Mouse (Mus musculus): ENCODE results near the gene Atp13a1. TPM values are rescaled to one million over a fixed set of nuclear protein-coding genes. Genes with fewer than 3 reads are reported as not detected.
A peak's percentile ranks its signal among the peaks of the same experiment; 100 is the strongest.

The Atp13a1 gene
- polyA plus RNA-seq, 1 experiment from 2014 or later, result 20.9 TPM

DNA sequence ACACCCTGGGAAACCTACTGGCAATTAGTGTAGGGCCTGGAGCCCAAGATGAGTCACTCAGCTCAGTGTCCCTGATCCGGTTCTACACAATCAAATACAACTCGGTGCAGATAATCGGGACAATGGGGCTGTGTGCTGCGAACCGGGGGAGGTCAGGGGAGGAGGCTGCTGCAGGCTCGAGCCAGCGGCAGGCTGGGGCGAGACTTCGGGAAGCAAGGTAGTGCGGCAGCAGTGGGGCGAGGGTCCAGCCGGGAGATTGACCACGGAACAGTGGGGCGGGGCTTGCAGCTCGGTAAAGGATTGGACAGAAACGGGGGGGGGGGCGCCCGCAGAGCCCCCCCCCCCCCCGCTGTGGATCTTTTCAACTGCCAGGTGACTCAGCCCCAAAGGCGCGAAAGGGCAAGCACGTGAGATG lies 31.0 kb downstream of the Atp13a1 start:
- ATAC-seq (ENCODE audit: low read depth), result 0 out of 2 replicates have a peak, but pooled peaks have one; percentile 22
- WGBS (ENCODE audit: insufficient replicate concordance), result 3% methylated on average over 14 of the region's 22 CpGs

DNA sequence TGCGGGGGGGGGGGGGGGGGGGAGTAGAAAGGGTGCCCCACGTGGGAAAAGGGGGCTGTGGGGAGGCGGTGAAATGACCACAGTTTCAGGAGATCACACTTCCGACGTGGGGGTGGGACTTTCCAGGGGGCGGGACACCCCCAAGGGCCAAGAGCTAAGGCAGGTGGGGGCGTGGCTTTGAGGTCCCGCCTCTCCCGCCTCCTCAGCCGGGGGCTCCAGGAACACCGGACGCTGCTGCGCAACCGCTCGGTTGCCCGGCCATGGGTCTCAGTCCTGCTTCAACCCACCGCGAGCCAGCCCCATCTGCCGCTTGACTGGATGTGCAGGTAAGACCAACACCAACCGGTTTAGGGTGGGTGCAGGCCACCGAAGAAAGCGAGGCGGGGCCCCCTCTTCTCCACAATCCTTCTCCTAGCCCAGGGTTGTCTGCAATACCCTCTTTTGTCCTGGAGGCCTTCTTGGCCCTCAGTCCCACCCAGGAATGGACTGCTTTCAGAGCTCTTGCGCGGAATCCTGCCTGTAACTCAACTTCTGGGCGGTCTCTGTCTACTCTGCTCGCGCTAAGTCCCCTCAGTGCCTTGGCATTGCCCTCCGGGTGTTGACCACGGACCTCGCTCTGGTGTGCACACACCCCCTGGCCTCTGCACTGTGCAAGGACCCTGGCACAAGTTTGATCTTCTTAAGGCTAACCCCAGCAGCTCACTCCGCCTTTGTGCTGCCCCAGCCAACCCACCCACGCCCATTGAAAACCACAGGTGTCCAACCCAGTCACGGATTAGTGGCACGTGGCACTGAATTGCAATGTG lies 31.6 kb downstream of the Atp13a1 start, which contains the start of gene Lpar2:
Lpar2 (plus strand) TSS at position 44 of the 806 bp plus-strand sequence.
- no peak within 1 kb of the TSS for H3K27ac ChIP-seq (ENCODE audit: low read length)
- peak within 1 kb of the TSS; percentile 76 for H3K4me2 ChIP-seq (ENCODE audit: low read depth, low read length)
- H3K27me3 ChIP-seq (ENCODE audit: control insufficient read depth, insufficient read depth, low read depth, low read length), result no peaks in the 10 kb centered on the region
- peak within 1 kb of the TSS; percentile 44; the same call in 1 of the 2 replicates for H3K9ac ChIP-seq (ENCODE audit: low read depth, low read length)
- 4% methylated on average over 27 of the region's 35 CpGs for WGBS (ENCODE audit: insufficient replicate concordance)
- no peaks in the 10 kb centered on the region for H3K36me3 ChIP-seq (ENCODE audit: control insufficient read depth, insufficient read depth)
- H3K4me1 ChIP-seq (ENCODE audit: control insufficient read depth, low read depth, low read length), result peaks cover 6% of the 10 kb centered on the region
- H3K4me3 ChIP-seq (ENCODE audit: low read depth, low read length), result peak within 1 kb of the TSS; percentile 59
- H3K9me3 ChIP-seq (replicated peaks; ENCODE audit: control insufficient read depth, low read length), result no peaks in the 10 kb centered on the region
- peak; percentile 70 for ATAC-seq (ENCODE audit: low read depth)

More for the DNA sequence above, 31.0 kb downstream of the Atp13a1 start:
- Histone ChIP-seq H3K9ac (ENCODE audit: low read depth, low read length) (no peak overlapping the region), H3K27ac (ENCODE audit: low read length) (no peak overlapping the region), H3K9me3 (replicated peaks; ENCODE audit: control insufficient read depth, low read length) (no peaks in the 10 kb centered on the region), H3K4me1 (ENCODE audit: control insufficient read depth, low read depth, low read length) (peaks cover 6% of the 10 kb centered on the region), H3K27me3 (ENCODE audit: control insufficient read depth, insufficient read depth, low read depth, low read length) (no peaks in the 10 kb centered on the region), H3K36me3 (ENCODE audit: control insufficient read depth, insufficient read depth) (no peaks in the 10 kb centered on the region), H3K4me2 (ENCODE audit: low read depth, low read length) (peak overlapping the region; percentile 76), H3K4me3 (ENCODE audit: low read depth, low read length) (peak overlapping the region; percentile 59)

DNA sequence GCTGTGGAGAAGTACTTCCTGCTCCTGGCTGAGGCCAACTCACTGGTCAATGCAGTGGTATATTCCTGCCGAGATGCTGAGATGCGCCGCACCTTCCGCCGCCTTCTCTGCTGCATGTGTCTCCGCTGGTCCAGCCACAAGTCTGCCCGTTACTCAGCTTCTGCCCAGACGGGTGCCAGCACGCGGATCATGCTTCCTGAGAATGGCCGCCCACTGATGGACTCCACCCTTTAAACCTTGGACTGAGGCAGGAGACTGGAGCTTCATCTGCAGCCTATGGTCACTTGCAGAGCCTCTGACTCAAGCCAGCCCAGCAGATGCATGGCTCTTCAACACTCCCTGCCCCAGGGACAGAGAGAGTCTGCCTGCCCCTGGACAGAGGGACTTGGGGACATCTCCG lies 35.4 kb downstream of the Atp13a1 start:
- no peak for ATAC-seq (ENCODE audit: low read depth)
- Histone ChIP-seq H3K36me3 (ENCODE audit: control insufficient read depth, insufficient read depth) (no peaks in the 10 kb centered on the region), H3K27ac (ENCODE audit: low read length) (no peak overlapping the region), H3K4me2 (ENCODE audit: low read depth, low read length) (no peak overlapping the region), H3K4me3 (ENCODE audit: low read depth, low read length) (no peak overlapping the region), H3K9me3 (replicated peaks; ENCODE audit: control insufficient read depth, low read length) (no peaks in the 10 kb centered on the region), H3K27me3 (ENCODE audit: control insufficient read depth, insufficient read depth, low read depth, low read length) (no peaks in the 10 kb centered on the region), H3K9ac (ENCODE audit: low read depth, low read length) (no peak overlapping the region), H3K4me1 (ENCODE audit: control insufficient read depth, low read depth, low read length) (peaks cover 6% of the 10 kb centered on the region)
- 86% methylated on average over 12 of the region's 12 CpGs for WGBS (ENCODE audit: insufficient replicate concordance)

DNA sequence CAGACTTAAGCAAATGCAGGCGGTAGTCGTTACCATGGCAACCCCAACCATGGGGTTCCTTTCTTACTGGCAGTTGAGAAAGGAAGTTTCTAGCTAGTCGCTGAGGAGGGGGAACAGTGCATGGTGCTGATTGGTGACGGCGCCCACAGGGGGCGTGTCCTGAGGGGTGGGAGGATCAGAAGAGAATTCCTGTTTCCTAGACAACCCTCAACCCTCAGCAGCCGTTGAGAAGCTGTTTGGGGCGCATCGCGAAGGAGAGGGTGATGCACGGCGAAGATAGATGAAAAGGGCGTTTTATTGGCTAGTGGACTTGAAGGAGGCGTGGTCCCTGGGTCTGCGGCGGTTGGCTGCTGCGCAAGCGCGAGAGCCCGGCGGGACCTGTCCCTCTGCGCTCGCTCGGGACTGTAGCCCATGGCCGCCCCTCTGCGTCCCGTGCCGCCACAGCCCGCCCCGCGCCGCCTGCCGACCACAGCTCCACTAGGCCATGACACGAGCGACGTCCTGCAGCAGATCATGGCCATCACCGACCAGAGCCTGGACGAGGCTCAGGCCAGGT lies 41.4 kb downstream of the Atp13a1 start, which contains the start of gene Pbx4:
Pbx4 (plus strand) TSS at position 194 of the 556 bp plus-strand sequence.
- Histone ChIP-seq H3K4me1 (ENCODE audit: control insufficient read depth, low read depth, low read length) (peaks cover 14% of the 10 kb centered on the region), H3K27me3 (ENCODE audit: control insufficient read depth, insufficient read depth, low read depth, low read length) (no peaks in the 10 kb centered on the region), H3K4me2 (ENCODE audit: low read depth, low read length) (peak within 1 kb of the TSS; percentile 98), H3K27ac (ENCODE audit: low read length) (peak within 1 kb of the TSS; percentile 30; the same call in 1 of the 2 replicates), H3K4me3 (ENCODE audit: low read depth, low read length) (peak within 1 kb of the TSS; percentile 72), H3K9ac (ENCODE audit: low read depth, low read length) (peak within 1 kb of the TSS; percentile 71), H3K36me3 (ENCODE audit: control insufficient read depth, insufficient read depth) (no peaks in the 10 kb centered on the region), H3K9me3 (replicated peaks; ENCODE audit: control insufficient read depth, low read length) (no peaks in the 10 kb centered on the region)
- ATAC-seq (ENCODE audit: low read depth), result peak; percentile 91
- WGBS (ENCODE audit: insufficient replicate concordance), result 1% methylated on average over 38 of the region's 38 CpGs

DNA sequence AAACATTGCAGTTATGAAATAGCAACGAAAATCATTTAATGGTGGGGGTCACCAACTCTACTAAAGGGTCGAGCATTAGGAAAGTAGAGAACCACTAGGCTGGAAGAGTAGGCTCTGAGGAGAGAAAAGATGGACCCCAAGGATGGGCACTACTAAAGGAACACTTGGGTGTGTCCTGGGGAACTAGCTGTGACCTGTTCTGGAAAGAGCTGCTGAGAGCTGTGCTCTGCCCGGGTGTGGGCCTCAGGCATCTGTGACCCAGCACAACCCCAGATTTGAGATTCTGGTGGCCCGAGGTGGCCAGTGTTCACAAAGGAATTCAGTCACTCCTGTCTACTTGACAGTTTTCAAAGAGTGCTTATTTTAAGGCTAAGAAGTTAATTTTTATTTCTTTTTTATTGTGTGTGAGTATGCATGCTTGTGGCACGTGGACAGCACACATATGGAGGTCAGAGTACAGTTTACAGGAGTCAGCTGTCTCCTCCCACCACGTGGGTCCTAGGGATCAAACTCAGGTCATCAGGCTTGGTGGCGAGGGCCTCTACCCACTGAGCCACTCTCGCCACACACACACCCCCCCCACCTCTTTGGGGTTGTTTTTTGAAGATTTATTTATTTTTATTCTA lies 46.2 kb downstream of the Atp13a1 start:
- Histone ChIP-seq H3K9ac (ENCODE audit: low read depth, low read length) (no peak overlapping the region), H3K4me1 (ENCODE audit: control insufficient read depth, low read depth, low read length) (peaks cover 8% of the 10 kb centered on the region), H3K36me3 (ENCODE audit: control insufficient read depth, insufficient read depth) (no peaks in the 10 kb centered on the region), H3K9me3 (replicated peaks; ENCODE audit: control insufficient read depth, low read length) (no peaks in the 10 kb centered on the region), H3K27me3 (ENCODE audit: control insufficient read depth, insufficient read depth, low read depth, low read length) (no peaks in the 10 kb centered on the region), H3K4me3 (ENCODE audit: low read depth, low read length) (no peak overlapping the region), H3K27ac (ENCODE audit: low read length) (no peak overlapping the region), H3K4me2 (ENCODE audit: low read depth, low read length) (no peak overlapping the region)
- 49% methylated on average over 8 of the region's 8 CpGs for WGBS (ENCODE audit: insufficient replicate concordance)
- no peak for ATAC-seq (ENCODE audit: low read depth)

DNA sequence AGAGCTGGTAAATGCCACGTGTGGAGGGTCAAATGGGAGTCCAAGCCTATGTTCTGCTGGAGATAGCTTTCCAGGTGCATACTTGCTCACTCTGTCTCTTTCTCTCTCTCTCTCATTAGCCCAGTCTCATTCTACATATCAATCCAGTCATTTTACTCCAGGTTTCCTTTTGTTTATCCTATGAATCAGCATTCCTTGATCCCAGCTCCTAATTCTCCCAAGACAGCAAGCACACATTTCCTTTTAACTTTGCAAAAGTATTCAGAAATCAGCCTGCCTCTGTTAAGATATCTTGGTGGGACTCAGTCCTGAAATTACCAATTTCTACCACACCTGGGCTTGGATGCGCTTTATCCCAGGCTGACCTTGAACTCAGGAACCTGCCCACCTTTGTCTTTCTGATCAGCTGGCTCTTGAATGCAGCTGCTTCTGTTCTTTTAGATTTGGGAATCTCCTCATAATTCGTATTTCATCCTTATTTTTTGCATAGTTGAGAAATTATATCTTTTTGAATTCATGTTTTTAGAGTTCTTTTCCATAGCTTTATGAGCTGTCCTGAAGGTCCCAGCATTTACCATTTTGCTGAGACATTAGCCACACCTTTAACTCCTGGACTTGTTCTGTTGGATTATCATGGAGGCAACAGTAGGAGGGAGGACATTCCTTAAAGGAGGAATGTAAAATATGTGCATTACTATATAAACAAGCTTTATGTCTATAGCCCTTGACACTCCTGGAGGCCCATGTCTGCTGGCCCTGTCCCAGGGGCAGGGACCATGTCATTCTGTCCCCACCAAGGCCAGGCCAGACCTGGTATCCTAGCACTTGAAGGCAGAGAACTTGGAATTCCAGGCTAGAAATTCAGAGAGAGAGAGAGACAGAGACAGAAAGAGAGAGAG lies 56.5 kb downstream of the Atp13a1 start:
- Histone ChIP-seq H3K9me3 (replicated peaks; ENCODE audit: control insufficient read depth, low read length) (no peaks in the 10 kb centered on the region; the same call in 1 of the 2 replicates), H3K9ac (ENCODE audit: low read depth, low read length) (no peak overlapping the region), H3K4me2 (ENCODE audit: low read depth, low read length) (no peak overlapping the region), H3K36me3 (ENCODE audit: control insufficient read depth, insufficient read depth) (no peaks in the 10 kb centered on the region), H3K4me3 (ENCODE audit: low read depth, low read length) (no peak overlapping the region), H3K27me3 (ENCODE audit: control insufficient read depth, insufficient read depth, low read depth, low read length) (no peaks in the 10 kb centered on the region), H3K4me1 (ENCODE audit: control insufficient read depth, low read depth, low read length) (peaks cover 11% of the 10 kb centered on the region), H3K27ac (ENCODE audit: low read length) (no peak overlapping the region)
- no peak for ATAC-seq (ENCODE audit: low read depth)
- 52% methylated on average over 3 of the region's 3 CpGs for WGBS (ENCODE audit: insufficient replicate concordance)

DNA sequence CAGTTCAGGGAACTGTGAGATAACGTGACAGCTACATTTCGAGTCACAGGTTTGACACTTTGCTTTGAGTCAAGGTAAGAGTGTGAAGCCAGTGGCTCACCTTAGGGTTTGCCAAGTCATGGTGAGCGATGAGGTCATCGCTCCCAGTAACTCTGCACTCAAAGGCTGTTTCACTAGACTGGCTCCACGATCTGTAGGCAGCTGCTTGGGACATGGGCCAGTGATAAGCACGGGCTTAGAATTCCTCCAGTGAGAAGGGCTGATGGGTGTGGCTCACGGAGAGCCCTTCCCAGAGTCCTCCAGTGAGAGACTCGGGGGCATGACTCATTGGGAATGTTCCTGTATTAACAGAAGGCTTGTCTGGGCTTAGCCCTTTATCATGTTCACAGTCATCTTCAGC lies 58.0 kb downstream of the Atp13a1 start:
- no peaks in the 10 kb centered on the region for H3K36me3 ChIP-seq (ENCODE audit: control insufficient read depth, insufficient read depth)
- H3K9me3 ChIP-seq (replicated peaks; ENCODE audit: control insufficient read depth, low read length), result no peaks in the 10 kb centered on the region; the same call in 1 of the 2 replicates
- H3K27me3 ChIP-seq (ENCODE audit: control insufficient read depth, insufficient read depth, low read depth, low read length), result no peaks in the 10 kb centered on the region
- H3K4me2 ChIP-seq (ENCODE audit: low read depth, low read length), result no peak overlapping the region
- 63% methylated on average over 8 of the region's 8 CpGs for WGBS (ENCODE audit: insufficient replicate concordance)
- H3K9ac ChIP-seq (ENCODE audit: low read depth, low read length), result no peak overlapping the region
- H3K27ac ChIP-seq (ENCODE audit: low read length), result no peak overlapping the region
- peaks cover 11% of the 10 kb centered on the region for H3K4me1 ChIP-seq (ENCODE audit: control insufficient read depth, low read depth, low read length)
- ATAC-seq (ENCODE audit: low read depth), result peak; percentile 45; the same call in 1 of the 2 replicates
- H3K4me3 ChIP-seq (ENCODE audit: low read depth, low read length), result no peak overlapping the region

DNA sequence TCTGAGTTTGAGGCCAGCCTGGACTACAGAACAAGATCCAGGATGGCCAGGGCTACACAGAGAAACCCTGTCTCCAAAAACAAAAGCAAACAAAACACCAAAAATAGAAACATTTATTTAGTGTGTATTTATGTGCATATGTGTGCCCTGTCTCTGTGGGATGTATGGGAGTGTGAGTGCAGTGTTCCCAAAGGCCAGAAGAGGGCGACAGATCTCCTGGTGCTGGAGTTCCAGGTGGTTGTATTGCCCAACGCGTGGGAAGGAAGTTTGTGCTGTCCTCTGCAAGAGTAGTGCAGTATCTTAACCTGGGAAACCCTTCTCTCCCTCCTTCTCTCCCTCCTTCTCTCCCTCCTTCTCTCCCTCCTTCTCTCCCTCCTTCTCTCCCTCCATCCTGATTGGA lies 58.9 kb downstream of the Atp13a1 start:
- H3K36me3 ChIP-seq (ENCODE audit: control insufficient read depth, insufficient read depth), result no peaks in the 10 kb centered on the region
- H3K4me2 ChIP-seq (ENCODE audit: low read depth, low read length), result no peak overlapping the region
- WGBS (ENCODE audit: insufficient replicate concordance), result 34% methylated on average over 3 of the region's 3 CpGs
- ATAC-seq (ENCODE audit: low read depth), result no peak
- H3K9me3 ChIP-seq (replicated peaks; ENCODE audit: control insufficient read depth, low read length), result no peaks in the 10 kb centered on the region; the same call in 1 of the 2 replicates
- H3K4me3 ChIP-seq (ENCODE audit: low read depth, low read length), result no peak overlapping the region
- H3K4me1 ChIP-seq (ENCODE audit: control insufficient read depth, low read depth, low read length), result peaks cover 11% of the 10 kb centered on the region
- H3K27me3 ChIP-seq (ENCODE audit: control insufficient read depth, insufficient read depth, low read depth, low read length), result no peaks in the 10 kb centered on the region
- H3K9ac ChIP-seq (ENCODE audit: low read depth, low read length), result no peak overlapping the region
- H3K27ac ChIP-seq (ENCODE audit: low read length), result no peak overlapping the region

Data from liver, embryonic 16.5 days (tissue).